Mouse (Mus musculus): ENCODE results near the gene Ccdc6. TPM values are rescaled to one million over a fixed set of nuclear protein-coding genes. Genes with fewer than 3 reads are reported as not detected.
A peak's percentile ranks its signal among the peaks of the same experiment; 100 is the strongest.

Ccdc6 gene
- total and polyA plus RNA-seq, 2 experiments from 2014 or later = 20.8 to 34.2 TPM

- no peak overlapping the region for H3K27ac ChIP-seq (ENCODE audit: low read depth, low read length)
- H3K27me3 ChIP-seq (ENCODE audit: insufficient read depth, low read length) = no peaks in the 10 kb centered on the region
- H3K4me2 ChIP-seq (ENCODE audit: low read depth) = no peak overlapping the region
- DNase-seq (no peak), ATAC-seq (no peak)
- H3K9me3 ChIP-seq (ENCODE audit: low read length) = no peaks in the 10 kb centered on the region
- no peaks in the 10 kb centered on the region for H3K4me1 ChIP-seq (ENCODE audit: insufficient read depth)
- no peak overlapping the region for H3K4me3 ChIP-seq (ENCODE audit: low read depth, low read length)
- H3K9ac ChIP-seq = no peak overlapping the region
- TF ChIP-seq CTCF (IDR thresholded peaks at IDR 0.05; ENCODE audit: low read depth) = no peak
- no peaks in the 10 kb centered on the region for H3K36me3 ChIP-seq (ENCODE audit: insufficient read depth)
- 56% methylated on average over 6 of the region's 6 CpGs for WGBS
These were observed 32.9 kb upstream of the Ccdc6 start for GRCm38 (mm10) chr10:70063881-70064555.

- Histone ChIP-seq H3K4me2 (ENCODE audit: low read depth) (no peak overlapping the region), H3K27me3 (ENCODE audit: insufficient read depth, low read length) (no peaks in the 10 kb centered on the region), H3K36me3 (ENCODE audit: insufficient read depth) (no peaks in the 10 kb centered on the region), H3K9me3 (ENCODE audit: low read length) (no peaks in the 10 kb centered on the region), H3K4me3 (ENCODE audit: low read depth, low read length) (no peak overlapping the region), H3K4me1 (ENCODE audit: insufficient read depth) (no peaks in the 10 kb centered on the region), H3K9ac (no peak overlapping the region), H3K27ac (ENCODE audit: low read depth, low read length) (no peak overlapping the region)
- ATAC-seq = no peak
- DNase-seq = peak; percentile 28
- no peak for TF ChIP-seq CTCF (IDR thresholded peaks at IDR 0.05; ENCODE audit: low read depth)
- 36% methylated on average over 3 of the region's 3 CpGs for WGBS
These were observed 31.7 kb upstream of the Ccdc6 start for GRCm38 (mm10) chr10:70065191-70065590.

GRCm38 (mm10) chr10:70066497-70067168 lies 30.3 kb upstream of the Ccdc6 start:
- no peak for TF ChIP-seq CTCF (IDR thresholded peaks at IDR 0.05; ENCODE audit: low read depth)
- Histone ChIP-seq H3K27me3 (ENCODE audit: insufficient read depth, low read length) (no peaks in the 10 kb centered on the region), H3K4me3 (ENCODE audit: low read depth, low read length) (no peak overlapping the region), H3K9me3 (ENCODE audit: low read length) (no peaks in the 10 kb centered on the region), H3K9ac (no peak overlapping the region), H3K4me2 (ENCODE audit: low read depth) (no peak overlapping the region), H3K27ac (ENCODE audit: low read depth, low read length) (no peak overlapping the region), H3K36me3 (ENCODE audit: insufficient read depth) (no peaks in the 10 kb centered on the region), H3K4me1 (ENCODE audit: insufficient read depth) (no peaks in the 10 kb centered on the region)
- no peak for DNase-seq
- WGBS = 28% methylated on average over 8 of the region's 8 CpGs
- peak; percentile 48; the same call in 1 of the 2 replicates for ATAC-seq

GRCm38 (mm10) chr10:70067169-70068115 lies 29.5 kb upstream of the Ccdc6 start:
- no peaks in the 10 kb centered on the region for H3K4me1 ChIP-seq (ENCODE audit: insufficient read depth)
- TF ChIP-seq CTCF (IDR thresholded peaks at IDR 0.05; ENCODE audit: low read depth) = no peak
- H3K27ac ChIP-seq (ENCODE audit: low read depth, low read length) = no peak overlapping the region
- no peaks in the 10 kb centered on the region for H3K9me3 ChIP-seq (ENCODE audit: low read length)
- no peak overlapping the region for H3K4me2 ChIP-seq (ENCODE audit: low read depth)
- no peak overlapping the region for H3K9ac ChIP-seq
- no peaks in the 10 kb centered on the region for H3K27me3 ChIP-seq (ENCODE audit: insufficient read depth, low read length)
- peak; percentile 7 for DNase-seq
- H3K36me3 ChIP-seq (ENCODE audit: insufficient read depth) = no peaks in the 10 kb centered on the region
- H3K4me3 ChIP-seq (ENCODE audit: low read depth, low read length) = no peak overlapping the region
- 51% methylated on average over 6 of the region's 6 CpGs for WGBS
- ATAC-seq = peak; percentile 20; the same call in 1 of the 2 replicates

- Histone ChIP-seq H3K9ac (no peak overlapping the region), H3K9me3 (ENCODE audit: low read length) (no peaks in the 10 kb centered on the region), H3K27ac (ENCODE audit: low read depth, low read length) (no peak overlapping the region), H3K36me3 (ENCODE audit: insufficient read depth) (no peaks in the 10 kb centered on the region), H3K4me1 (ENCODE audit: insufficient read depth) (no peaks in the 10 kb centered on the region), H3K27me3 (ENCODE audit: insufficient read depth, low read length) (no peaks in the 10 kb centered on the region), H3K4me3 (ENCODE audit: low read depth, low read length) (no peak overlapping the region), H3K4me2 (ENCODE audit: low read depth) (no peak overlapping the region)
- 58% methylated on average over 6 of the region's 6 CpGs for WGBS
- ATAC-seq (no peak), DNase-seq (no peak)
- no peak for TF ChIP-seq CTCF (IDR thresholded peaks at IDR 0.05; ENCODE audit: low read depth)
These were observed 27.6 kb upstream of the Ccdc6 start for GRCm38 (mm10) chr10:70069321-70069720.

- no peak overlapping the region for H3K27ac ChIP-seq (ENCODE audit: low read depth, low read length)
- H3K4me2 ChIP-seq (ENCODE audit: low read depth) = no peak overlapping the region
- WGBS = 86% methylated on average over 4 of the region's 4 CpGs
- DNase-seq (no peak), ATAC-seq (no peak)
- H3K4me1 ChIP-seq (ENCODE audit: insufficient read depth) = no peaks in the 10 kb centered on the region
- TF ChIP-seq CTCF (IDR thresholded peaks at IDR 0.05; ENCODE audit: low read depth) = no peak
- H3K9ac ChIP-seq = no peak overlapping the region
- no peaks in the 10 kb centered on the region for H3K27me3 ChIP-seq (ENCODE audit: insufficient read depth, low read length)
- no peak overlapping the region for H3K4me3 ChIP-seq (ENCODE audit: low read depth, low read length)
- no peaks in the 10 kb centered on the region for H3K9me3 ChIP-seq (ENCODE audit: low read length)
- H3K36me3 ChIP-seq (ENCODE audit: insufficient read depth) = no peaks in the 10 kb centered on the region
These were observed 25.6 kb upstream of the Ccdc6 start for GRCm38 (mm10) chr10:70071334-70071733.
